Mouse (Mus musculus) adrenal gland, adult (tissue): Measurements from ENCODE around the gene Mbd5.

Experiments used
- DNase-seq, 2 experiments: peaks; one replicate each; pipeline ENCODE4 v3.0.0; 2022 to 2023; ENCODE audit warnings: low spot score in 1 of 2; ENCODE audit not compliant: inconsistent age in 2 of 2

The Mbd5 gene

DNA sequence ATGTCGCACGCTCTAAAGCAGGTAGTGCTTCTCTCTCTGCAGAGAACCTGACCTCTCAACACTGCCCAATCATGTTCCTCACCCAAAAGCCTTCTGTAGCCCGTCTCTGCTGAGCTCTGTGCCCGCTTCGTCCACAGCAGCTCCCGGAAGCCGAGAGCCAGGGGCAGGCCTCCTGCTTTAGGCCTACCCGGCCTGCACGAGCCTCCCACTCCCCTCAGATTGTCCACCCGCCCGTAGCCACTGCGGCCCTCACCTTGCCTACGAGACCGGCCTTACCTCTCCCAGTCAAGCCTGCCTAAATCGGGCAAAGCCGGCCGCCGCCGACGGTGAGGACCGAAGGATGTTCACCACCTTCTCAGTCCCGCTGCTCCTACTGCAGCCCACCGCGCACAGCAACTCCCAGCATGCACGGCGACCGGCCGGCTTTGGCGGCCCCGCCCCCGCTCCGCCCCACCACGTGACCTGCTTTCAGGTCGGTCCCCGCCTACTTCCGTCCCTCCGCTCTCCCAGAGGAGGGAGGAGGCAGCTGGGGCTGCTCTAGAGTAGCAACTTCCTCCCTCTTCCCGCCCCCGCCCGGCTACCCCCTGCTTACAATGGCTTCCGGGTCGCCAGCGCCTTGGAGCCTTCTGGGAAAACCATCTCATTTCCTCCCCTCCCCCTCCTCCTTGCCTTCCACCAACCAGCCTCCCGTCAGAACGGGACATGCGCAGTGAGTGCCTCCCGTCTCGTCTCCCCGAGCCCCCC, at the start of gene Mbd5:
Gene Mbd5 (plus strand): TSS at position 668 of the 744 bp plus-strand sequence.
- peak; percentile 99 for DNase-seq

DNA sequence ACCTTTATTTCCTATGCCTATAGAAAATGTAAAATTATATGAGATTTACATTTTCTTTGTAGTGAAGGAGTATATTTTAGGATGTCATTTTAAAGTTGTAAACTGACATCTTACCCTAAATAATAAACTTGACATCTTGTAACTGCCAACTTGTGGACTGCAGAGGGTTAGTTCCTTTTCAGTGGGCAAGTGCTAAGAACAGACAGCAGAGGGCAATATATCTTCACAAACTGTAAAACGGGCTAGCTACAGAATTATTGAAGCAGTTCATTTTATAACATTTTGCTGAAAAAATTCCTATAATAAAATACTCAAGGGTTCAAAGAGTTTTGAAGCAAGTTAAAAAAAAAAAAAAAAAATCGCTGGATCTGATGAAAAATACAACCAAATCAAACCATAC, 40.4 kb upstream of the Mbd5 start:
- DNase-seq = no peak

DNA sequence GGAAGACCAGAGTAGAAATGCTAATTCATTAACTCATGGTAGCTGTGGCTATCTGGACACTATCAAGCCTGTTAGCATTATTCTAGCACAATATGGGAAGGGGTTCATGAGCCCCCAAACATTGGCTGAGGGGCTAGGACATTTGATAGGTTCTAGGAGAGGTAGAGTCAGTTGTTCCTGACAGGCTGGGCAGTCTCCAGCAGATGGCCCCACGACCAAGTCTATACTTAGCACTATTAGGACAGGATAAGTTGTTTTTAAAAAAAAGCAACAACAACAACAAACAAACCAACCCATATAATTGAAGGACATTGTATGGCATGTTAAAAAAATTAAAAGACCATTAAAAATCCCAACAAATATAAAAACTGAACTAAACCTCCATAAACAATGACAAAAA, 35.1 kb upstream of the Mbd5 start:
- DNase-seq = no peak

DNA sequence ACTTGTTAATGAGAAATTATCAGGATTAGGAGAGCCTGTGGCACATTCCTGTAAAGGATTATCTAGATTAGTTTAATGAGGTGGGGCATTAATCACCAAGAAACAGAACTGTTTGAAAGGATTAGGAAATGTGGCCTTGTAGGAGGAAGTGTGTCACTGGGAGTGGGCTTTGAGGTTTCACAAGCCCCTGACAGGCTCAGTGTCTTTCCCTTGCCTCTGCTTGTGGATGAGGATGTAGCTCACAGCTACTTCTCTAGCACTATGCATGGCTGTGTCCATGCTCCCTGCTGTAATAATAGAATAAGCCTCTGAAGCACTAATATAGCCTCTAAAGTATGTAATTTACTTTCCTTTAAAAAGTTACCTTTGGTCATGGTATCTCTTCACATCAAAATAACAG, 33.5 kb upstream of the Mbd5 start:
- DNase-seq = no peak

DNA sequence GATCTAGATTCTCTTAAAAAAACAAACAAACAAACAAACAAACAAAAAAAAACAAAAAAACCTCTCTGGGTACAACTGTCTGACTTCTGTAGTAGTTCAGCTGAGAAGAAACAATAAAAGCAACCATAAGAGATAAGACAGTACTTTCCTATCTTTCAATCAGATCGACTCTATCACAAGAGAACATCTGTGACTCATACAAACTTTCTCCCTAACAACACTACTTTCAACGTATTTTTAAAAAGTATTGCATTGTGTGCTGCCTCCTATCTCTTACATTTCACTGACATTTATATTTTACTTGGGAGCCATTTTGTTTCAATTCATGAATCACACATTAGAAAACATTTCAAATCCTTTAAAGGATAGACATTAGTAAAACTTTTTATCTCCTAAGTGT, 14.2 kb upstream of the Mbd5 start:
- DNase-seq = no peak

DNA sequence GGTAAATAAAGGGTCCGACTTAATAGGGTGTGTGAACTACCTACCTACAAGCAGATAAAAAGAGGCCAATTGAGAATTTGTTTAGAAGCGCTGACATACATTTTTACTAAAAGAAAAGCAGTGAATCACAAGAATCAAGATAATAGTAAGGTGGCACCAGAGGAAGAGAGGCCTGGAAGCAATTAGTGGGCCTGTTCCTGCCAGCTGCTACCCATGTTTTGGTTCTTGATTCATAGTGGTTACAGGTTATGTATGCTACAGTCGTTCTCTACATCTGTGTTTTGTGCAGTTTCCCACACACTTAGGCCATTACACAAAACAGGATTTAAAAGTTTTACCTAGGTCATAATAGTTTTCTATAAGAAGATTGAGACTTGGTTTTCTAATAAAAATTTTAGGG, 1.5 kb upstream of the Mbd5 start:
- no peak for DNase-seq

DNA sequence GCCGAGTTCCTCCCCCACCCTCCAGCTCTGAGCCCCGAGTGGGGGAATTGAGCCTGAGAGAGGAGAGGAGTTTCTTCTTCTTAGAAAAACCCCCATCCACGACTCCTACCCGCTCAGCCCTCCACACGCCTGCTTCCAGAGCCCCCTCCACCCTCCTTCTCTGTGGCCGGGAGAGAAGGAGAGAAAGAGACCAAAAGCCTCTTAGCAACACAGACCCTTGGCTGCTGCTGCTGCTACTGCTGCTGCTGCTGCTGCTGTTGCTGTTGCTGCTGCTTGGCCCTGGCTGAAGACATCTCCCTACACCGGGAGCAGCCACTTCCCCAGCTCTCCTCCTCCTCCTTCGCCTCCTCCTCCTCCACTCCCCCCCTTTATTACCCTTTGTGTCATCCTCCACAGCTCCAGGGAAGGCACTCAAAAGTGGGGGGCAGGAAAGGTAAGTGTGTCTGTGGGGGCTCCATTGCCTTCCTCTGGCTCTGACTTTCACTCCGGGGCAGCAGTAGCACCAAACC, 489 bp downstream of the Mbd5 start:
- DNase-seq = peak; percentile 60 to 85

DNA sequence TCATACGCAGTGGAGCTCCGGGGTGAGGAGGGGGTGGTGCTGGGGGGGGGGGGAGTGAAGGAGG, 776 bp downstream of the Mbd5 start, which contains the start of gene Orc4:
Gene Orc4 (minus strand): TSS at position 26 of the 64 bp plus-strand sequence.
- DNase-seq = no peak

DNA sequence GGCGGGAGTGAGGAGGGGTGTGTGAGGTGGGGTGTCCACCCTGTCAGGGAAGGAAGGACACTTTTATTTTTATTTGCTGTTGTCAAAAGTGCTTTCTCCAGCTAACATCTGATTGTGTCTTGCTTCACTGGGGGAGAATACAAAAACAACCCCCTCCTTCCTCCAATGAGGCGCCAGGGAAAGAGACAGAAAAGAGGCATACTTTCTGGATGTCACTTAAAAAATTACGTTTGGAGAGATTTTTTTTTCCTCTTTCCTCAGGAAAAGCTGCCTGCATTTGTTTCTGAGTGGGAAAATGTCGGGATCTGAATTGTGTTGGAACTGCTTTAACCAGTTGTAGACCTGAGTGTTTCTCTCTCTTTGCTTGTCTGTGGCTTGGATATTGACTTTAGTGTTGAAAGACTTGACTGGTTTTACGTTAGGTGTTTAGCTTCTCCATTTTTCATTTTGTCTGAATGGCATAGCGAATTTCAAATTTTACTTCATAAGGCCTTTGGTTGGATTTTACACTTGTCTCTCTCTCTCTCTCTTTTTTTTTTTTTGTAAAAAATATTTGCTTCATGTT, 1.1 kb downstream of the Mbd5 start:
- no peak for DNase-seq

DNA sequence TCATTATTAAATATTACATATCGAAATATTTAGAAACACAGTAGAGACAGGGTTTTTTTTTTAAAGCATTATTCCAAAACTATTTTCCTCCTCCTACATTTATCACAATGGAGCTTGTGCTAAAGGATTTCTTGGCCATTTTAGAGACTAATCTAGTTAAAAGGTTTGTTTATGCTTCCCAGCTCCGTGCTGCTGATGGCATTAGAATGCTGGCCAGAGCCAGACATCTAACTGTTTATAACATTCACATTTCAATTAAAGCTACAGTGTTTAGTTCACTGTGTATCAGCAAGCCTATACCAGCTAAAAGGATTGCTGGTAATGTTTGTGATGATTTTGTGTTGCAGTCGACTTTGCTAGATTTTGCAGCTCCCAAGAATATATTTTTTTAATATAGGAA, 7.3 kb downstream of the Mbd5 start:
- no peak for DNase-seq

DNA sequence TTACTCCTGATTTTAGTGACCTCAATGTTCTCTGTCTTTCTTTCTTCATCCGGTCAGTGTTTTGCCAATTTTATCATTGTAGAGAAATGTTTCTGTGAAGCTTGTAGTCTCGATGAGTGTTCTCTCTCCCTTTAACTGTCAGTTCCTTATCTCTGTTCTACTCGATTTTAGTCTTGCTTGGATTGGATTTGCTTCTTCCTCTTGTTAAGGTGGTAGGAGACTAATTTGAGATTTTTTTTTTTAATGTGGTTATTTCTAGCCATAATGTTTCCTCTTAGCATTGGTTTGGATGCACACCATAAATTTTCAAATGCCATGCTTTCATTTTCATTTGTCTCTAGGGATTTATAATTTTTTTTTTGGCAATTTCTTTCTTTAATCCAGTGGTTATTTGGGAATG, 29.6 kb downstream of the Mbd5 start:
- no peak for DNase-seq

DNA sequence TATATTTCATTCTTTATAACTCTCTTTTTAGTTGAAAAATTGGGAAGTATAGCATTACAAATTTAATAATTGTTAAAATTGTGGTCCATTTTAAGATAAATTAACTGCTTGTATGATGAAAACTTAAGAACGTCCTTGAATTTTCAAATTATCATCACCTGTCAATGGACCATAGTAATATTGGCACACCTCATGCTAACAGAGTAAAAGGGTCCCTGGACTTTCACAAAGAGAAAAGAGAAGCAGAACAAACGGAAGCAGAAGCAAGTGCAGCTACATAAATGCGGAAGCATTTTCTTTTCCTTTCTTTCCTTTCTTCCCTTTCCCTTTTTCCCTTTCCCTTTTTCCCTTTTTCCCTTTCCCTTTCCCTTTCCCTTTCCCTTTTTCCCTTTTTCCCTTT, 41.0 kb downstream of the Mbd5 start:
- no peak for DNase-seq

DNA sequence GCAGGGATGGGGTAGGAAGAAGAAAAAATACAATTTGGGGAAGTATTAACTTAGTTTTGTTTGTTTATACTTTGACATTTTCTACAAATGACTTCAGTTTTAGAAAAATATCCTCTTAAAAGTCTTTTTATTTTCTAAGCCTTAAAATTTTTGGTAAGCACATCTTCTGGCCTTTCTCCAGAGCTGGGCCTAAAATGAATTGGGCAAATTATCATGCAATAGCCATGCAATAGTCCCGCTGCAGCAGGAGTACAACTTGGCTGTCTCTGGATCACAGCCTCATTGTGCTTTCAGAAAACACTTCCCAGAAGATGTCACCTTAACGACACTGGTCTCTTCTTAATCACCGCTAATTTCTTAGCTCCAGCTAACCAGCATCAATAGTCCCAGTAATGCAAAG, 91.2 kb downstream of the Mbd5 start:
- DNase-seq = no peak

DNA sequence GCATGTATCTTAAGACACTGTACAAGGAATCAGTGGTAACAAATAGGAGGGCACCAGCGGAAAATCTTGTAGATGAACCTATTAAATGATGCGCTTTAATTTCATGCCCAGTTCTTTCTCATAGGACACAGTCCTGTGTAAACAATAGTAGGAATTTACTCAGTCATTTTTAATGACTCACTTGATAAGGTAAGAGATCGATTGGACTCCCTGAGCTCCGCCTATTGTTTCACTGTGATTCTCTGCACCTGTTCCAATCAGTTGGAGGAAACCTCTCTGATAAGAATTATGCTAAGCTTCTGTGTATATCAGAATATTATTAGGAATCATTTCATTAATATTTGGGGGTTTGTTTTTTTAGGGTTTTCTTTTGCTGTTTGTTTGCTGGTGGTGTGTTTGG, 100.7 kb downstream of the Mbd5 start:
- no peak for DNase-seq

DNA sequence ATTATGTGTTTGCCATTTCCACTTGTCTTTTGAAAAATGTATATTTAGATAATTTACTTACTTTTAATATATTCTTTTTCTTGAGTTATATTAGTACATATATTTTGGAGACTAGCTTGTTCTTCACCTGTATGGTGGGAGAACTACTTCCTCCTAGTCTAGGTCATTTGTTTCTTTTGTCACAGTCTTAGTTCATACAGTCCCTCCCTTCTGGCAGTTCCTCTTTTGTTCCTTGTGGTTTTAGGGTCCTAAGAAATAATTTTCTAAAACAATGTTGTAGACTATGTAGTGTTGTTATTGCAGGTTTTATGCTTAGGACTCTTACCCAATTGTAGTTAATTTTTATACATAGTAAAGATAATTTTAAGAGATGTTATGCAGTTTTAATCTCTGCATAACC, 118.6 kb downstream of the Mbd5 start:
- no peak for DNase-seq

DNA sequence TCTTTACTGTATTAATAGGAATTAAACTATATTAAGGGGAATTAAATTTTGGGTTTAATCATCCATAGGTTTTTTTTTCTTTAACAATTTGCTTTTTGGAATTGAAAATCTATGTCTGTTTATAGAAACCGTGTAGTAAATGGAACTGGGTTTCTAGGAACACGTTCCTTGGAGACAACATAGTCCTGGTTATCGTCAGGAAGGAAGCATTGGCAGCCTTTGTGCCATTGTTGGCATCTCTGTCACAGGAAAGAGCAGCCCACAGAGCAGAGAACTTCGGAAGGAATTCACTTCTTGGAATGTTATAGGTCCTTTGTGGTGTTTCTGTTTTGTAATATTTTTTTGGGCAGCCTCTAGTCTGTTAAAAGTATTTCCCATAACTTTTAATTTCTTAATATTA, 135.7 kb downstream of the Mbd5 start:
- no peak for DNase-seq

DNA sequence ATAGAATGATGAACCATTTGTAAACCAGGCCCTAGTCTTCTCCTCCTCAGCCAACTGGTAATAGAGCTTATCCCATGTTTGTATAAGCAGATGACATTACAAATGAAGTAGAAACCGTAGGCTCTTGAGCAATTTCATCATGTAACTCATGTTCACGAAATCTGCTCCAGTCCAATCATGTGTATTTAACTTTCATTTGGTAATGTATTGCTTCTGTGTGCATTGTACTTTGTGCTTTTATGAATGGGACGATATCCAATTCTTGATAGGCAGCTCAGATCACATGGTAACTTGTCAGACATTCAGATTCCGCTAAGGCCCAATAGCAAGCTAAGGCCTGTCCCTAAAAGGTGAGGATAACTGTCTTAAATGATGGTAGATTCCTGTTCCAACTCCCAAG, 141.5 kb downstream of the Mbd5 start:
- no peak for DNase-seq

DNA sequence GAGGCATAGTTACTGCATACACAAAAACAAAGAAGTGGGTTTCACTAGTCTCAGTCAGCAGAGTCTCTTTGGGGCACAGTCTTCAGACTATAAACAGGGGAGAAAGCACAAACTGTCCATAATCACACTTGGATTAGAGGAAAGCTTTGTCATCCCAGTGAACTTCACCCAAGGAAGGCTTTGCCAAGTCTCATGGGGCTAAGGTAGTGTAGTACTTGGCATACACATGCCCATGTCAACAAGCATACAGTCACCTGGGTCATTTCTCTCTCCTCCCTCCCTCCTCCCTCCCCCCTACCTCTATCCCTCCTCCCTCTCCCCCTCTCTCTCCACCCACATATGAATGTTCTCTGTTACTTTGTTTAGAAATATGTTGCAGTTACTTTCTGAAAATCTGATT, 147.5 kb downstream of the Mbd5 start:
- no peak for DNase-seq

DNA sequence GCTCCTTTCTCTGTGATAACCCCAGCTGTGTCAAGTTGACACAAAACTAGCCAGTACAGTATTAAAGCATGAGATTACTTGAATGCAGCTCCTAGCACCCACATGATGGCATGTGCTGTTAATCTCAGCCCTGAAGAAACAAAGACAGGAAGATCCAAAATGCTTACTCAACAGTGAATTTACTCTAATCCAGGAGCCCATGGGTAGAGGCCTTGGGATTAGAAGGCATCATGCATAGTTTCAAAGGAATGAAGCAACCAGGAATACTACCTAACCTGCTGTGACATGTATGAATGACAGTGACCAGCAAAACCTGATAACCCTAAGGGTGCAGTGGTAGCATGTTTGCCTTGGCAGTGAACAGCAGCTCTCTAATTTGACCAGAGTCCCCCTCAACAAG, 159.6 kb downstream of the Mbd5 start:
- no peak for DNase-seq

DNA sequence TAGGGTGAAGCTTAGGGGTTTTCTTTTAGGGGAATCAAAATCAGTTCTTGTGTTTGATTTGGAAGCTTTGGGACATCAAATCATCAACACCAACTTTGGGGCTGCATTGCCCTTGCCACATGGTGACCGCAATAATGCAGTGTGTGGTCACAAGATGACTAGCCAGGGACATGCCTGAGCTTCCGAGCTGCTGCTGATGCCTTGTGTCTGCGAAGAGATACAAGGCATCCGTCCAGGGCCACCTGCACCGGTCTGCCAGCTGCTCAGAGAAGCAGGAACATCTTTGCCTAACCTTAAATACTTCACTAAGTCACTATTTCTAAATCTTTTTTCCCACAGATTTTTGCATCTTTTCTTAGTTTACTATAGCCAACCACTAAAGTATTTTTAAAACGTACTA, 170.6 kb downstream of the Mbd5 start:
- no peak for DNase-seq

DNA sequence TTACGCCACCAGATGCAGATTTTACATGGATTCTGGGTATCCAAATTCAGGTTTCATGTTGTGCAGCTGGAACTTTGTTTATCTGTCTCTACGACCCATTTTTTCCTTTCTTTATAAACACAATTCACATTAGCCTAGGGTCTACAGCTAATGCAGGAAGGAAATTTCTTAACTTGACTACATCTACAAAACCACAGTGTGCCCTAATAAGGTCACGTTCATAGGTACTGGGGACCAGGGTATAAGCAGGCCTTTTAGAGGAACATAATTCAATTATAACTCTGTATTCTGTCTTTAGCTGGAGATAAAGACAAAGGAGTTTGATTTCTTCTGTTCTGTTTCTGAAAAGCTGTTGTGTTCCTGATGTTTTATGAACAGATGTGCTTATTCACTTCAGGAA, 172.3 kb downstream of the Mbd5 start:
- no peak for DNase-seq

DNA sequence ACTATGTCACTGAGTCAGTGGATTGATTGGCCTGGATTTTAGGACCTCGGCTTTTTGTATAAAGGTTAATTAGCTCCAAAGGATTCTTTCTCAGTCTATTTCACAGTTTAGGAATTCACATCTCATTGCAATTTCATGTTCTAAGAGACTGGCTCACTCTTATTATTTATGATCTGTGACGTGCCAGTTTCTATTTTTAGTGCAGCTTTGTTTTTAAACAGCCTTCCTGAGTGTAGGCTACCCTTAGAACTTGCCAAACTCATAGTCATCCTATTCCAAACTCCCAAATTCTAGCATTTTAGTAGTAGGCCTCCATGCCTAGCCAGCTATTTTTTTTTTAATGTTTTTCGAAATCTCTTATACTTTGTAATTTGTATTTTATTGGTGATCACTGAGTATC, 192.9 kb downstream of the Mbd5 start:
- no peak for DNase-seq

DNA sequence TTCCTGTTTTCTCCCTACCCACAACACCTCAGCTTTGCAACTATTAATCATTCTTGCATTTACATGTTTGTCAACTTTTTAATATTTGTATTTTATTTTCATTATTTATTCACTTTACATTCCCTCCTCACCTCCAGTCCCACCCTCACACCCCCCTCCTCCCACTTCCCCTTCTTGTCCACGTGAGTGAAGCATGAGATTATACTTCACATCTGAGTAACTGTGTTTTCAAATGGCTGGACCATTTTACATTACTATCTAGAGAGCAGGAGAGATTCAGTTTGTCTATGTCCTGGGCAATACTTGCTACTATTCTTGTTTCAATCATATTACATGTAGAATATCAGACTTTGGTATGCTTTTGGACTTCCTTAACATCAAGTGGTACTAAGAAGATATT, 204.3 kb downstream of the Mbd5 start:
- DNase-seq = no peak
